Mouse (Mus musculus) stomach, postnatal 0 days (tissue): ENCODE results near the gene Vps11.

ENCODE experiments used
- CTCF ChIP-seq: IDR thresholded peaks from 2 replicates; pipeline ENCODE4 v1.5.1; 2016; ENCODE audit warnings: antibody characterized with exemption, low read depth, mild to moderate bottlenecking, moderate library complexity
- EP300 ChIP-seq: optimal IDR thresholded peaks from 2 replicates; pipeline ENCODE3; 2016; ENCODE audit warnings: antibody characterized with exemption

- TF ChIP-seq CTCF: no peak
- no peak for TF ChIP-seq EP300
Observed at GRCm38 (mm10) chr9:44405011-44405410, 43.5 kb upstream of the Vps11 start.
